Mouse (Mus musculus): ENCODE measurements around the gene Gm5136. TPM values are rescaled to one million over a fixed set of nuclear protein-coding genes. Genes with fewer than 3 reads are reported as not detected.
A peak's percentile ranks its signal among the peaks of the same experiment; 100 is the strongest.

Gene Gm5136
- not detected for total RNA-seq (2022)

DNA sequence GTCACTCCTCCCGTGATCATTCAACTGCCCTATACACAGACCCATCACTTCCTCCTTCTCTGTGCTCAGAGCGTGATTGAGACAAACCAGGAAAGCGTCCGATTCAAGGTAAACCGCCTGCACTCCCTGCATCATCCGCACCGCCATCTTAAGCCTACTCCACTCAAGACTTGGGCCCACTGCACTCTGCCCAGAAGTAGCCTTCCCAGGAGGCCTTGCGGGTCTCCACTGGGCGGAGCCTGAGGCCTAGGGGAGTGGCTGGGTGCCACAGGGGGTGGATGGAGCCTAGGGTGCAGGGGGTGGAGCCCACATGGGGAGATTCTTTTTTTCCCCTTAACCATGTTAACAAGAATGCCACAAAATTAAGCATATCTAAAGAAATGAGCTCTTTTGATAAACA, at the start of gene Gm5136:
Gene Gm5136, minus strand, starts transcription at position 215 of the 400 bp plus-strand sequence.
- DNase-seq (ENCODE audit: low spot score) = no peak

DNA sequence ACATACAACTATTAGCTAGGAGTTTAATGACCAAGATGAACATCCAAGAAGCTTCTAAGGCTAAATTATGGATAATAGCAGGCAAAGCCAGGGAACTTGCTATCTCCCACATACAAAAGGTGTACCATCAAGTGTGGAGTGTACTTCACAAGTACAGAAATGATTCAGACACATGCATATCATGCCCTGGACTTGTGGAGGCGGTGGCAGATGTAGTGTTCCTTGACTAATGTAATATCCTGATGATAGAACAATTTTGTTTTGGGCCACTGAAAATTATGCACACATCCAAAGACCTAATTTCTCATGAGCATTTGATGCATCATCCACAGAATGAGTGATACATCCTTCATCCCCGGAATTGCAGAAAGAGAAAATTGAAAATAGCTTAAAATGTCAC, 43.8 kb upstream of the Gm5136 start:
- no peak for DNase-seq (ENCODE audit: low spot score)

DNA sequence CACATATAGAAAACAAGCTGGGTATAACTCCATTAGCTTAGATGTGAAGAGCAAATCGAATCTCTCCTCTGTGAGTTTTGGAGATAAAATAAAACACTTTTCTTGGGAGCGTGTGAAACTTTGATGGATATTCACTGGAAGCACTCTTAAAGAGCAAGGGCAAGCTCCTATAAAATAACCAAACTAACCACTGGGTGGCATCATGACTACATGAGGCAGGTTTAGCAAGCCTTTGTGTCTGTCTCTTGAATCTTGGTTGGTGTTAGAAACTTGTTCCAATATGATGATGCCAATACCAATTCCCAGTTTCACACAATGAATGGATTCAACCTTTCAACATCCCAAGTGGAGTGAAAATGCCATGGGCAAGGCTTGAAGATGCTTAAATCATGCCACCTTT, 34.0 kb upstream of the Gm5136 start:
- peak; percentile 16 for DNase-seq (ENCODE audit: low spot score)

DNA sequence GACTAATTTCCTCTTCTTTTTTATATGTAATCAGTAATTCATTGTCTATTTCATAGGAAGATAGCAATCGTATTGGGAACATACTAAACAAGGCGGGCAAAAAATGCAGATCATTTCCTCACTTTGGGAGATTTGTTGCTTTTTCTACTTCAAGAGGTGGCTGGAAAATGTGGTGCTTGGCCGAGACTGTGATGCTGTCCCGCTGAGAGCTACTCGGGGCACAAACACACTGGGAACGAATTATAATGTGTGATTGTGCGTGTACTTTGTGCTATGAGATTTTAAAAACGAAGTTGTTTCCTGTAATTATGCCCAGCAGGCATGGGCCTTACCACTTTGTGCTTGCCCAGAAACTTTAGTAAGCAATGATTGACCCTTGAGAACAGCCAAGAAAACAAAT, 29.0 kb upstream of the Gm5136 start:
- no peak for DNase-seq (ENCODE audit: low spot score)

DNA sequence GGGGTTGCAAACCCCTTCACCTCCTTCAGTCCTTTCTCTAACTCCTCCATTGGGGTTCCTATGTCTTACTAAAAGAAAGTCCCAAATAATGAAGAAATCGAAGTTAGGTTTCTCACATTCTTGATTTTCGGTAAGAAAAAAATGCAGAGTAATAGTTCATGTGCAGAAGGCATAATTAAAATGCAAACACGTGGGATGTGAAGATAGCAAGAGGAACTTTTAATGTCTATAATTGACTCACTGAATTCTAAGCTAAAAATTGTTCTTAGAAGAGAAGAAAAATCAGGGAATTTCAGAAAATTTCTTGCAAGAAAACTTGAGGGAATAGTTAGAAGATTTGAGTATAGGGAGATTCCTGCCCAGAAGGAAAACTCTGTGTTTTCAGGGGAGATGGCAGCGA, 26.4 kb upstream of the Gm5136 start:
- DNase-seq (ENCODE audit: low spot score) = no peak

DNA sequence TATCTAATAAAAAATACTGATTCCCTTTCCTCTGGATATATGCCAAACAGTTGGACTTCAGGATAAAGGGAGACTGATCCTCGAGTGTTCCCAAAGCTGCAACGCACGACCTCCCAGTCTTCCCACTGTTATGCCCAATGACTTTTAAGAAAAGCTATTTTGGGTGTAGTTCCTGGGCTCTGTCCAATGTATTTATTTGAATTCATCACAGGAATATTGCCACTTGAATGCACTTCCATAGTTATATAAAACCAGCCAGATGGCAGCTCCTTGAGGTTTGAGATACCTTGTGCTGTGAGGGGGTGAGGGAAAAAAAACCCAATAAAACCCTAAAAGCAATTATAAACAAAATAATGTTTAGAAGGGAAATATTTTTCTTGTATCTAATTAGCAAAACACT, 24.9 kb upstream of the Gm5136 start:
- no peak for DNase-seq (ENCODE audit: low spot score)

DNA sequence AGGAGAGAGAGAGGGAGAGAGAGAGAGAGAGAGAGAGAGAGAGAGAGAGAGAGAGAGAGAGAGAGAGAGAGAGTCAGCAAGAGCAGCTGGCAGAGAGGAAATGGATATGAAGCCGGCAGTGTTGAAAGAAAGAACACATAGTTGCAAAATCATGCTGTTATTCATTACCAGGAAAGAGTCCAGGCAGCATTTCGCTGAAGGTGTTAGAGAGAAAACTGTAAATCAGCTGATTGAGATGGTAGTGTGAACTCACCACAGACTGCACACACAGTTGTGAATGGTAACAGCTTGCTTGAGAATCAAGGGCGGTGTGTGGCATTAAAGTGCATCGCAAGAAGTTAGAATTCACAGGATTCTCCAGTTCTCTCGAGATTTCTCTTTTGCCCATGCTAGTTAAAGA, 10.6 kb upstream of the Gm5136 start:
- no peak for DNase-seq (ENCODE audit: low spot score)

DNA sequence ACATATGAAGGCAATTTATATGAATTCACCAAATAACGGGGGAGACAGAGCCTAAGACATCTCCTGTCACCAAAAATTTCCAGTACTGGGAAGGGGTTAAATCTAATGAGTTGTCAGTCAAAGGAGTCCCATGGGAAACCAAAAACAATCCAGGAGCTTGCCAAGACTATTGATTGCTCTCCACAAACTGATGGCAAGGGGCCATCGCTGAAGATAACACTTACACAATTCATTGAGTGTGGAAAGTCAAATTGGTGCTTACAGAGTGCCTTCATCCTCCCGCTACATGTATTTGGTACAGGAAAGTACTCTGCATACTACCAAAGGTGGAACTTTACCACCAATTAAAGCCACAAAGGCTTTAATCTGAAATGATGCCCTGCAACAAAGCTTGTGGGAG, 5.7 kb upstream of the Gm5136 start:
- DNase-seq (ENCODE audit: low spot score) = no peak

DNA sequence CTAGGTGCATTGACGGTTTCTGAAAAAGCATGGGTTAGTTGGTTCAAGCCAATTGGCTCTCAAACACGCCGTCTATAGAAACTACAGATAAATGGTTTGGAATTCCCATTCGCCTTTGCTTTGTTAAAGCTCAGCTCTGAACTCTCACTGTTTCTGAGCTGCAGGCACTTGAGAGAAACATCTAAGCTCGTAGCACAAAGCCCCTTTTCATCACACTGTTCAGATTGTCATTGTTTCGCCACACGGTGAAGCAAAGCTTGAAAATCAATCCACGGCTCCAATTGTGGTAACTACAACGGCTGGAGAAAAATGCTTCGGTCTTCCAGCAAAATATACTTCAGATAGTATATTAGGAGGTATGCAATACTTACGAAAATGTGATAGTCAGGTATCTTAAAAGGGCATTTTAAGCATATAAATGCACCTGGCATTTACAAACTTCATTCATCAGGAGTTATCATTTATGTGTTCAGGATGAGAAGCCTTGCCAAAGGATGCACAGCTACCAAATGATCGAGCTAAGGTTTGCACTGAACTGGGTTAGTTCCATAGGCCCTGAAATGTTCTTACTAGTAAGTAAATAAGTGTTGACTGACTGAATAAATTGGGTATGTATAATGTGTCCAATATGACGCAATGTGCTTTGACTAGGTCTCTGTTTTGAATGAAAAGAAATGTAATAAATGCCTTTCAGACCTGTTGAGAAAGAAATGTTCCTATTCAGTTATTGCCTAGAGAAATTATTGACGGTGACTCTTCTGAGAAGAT, 1.6 kb upstream of the Gm5136 start:
- no peak for DNase-seq (ENCODE audit: low spot score)

DNA sequence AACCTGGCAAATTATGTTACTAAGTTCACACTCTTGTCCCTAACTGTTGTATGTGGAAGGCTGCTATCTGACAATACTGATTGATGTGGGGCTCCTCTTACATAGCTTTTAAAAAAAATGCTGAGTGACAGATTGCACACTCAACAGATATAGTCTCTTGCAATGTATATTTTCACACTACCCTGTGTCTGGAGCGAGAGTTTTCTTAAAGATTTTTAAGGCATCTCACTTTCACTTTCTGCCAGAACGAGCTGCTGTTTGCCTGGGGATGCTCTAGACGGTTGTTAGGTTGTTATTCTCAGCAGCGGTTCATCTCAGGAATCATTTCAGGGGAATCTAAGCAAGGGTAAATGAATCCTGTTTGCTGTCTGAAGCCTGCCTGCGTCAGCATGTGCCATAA, 2.9 kb downstream of the Gm5136 start:
- DNase-seq (ENCODE audit: low spot score) = no peak

DNA sequence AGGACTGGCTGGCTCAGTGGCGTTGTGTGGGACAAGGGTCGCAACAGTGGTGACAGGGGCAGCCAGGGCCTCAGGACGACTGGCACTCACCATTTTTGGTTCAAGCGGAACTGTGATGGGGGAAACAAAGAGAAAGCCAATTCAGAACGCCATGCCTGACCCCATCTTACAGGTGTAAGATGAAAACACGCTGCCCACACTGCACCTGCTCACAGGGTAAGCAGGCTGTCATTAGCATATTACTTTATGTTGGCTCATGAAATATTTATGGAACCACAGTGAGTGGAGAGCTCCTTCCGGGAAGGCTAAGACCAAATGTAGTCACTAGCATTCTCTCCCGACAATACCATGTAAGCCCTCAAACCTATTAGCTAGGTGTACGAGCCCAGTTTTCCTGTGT, 9.0 kb downstream of the Gm5136 start:
- no peak for DNase-seq (ENCODE audit: low spot score)

DNA sequence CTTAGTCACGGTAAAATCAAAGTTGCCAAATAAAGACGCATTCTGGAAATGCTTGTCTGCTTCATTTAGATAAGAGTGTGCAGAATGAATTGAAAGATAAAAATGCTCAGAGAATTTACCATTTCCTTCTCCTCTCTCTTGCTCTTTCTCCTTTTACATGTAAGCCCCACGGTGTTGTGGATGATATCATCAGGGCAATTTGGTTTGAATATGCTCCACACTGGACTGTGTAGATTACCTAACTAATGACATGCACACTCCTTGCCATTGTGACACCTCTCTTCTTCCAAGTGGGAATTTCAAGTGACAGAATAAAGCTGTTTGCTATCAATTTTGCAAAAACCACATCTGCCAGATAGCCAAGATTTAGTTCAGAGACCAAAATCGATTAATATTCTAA, 13.3 kb downstream of the Gm5136 start:
- DNase-seq (ENCODE audit: low spot score) = no peak

DNA sequence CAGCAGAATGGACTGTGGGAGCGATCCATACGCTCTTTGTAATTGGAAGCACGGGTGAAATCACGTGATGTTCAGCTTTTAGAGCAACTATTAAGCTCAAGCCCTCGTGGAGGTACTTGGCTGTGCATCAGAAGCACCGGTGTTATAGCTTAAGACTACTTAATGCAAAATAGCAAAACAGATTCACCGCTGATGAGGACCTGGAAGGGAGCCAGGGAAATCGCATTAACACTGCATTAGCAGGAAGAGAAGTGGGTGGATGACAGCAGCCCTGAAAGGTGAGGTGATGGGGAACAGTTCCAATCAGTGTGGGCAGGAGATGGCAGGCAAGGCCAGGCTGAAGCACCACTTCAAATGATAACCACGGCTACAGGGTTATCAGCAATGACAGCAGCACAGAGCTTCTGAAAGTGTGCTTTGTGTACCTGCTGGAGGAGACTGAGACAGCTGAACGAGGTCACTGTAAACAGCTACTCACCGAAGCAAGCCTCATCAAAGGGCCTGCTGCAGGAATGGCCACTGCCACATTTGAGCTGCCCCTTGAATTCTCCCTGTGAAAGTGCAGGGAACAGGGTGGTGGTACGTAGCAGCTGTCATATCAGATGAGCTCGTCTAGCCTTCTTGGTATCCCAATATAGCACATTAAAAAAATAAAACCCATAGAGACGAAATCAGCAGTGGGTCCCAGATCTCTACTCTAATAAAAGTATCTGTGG, 20.1 kb downstream of the Gm5136 start:
- DNase-seq (ENCODE audit: low spot score) = no peak

DNA sequence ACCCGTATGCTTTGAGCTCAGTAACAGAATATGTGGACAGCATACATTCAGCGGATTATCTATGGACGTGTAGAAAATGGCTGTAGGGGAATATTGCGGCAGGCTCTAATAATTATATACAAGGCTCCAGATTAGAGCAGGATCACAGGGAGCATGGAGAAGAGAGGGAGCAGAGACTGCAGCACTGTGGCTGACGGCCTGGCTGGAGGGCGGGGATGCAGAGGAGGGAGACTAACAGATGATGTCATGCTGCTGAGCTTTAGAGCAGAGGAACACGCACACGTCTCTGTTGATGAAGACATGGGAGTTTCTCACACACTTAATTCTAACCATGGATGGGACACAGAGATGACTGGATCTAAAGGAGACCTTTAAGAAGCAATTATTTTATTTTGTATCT, 22.9 kb downstream of the Gm5136 start:
- no peak for DNase-seq (ENCODE audit: low spot score)

DNA sequence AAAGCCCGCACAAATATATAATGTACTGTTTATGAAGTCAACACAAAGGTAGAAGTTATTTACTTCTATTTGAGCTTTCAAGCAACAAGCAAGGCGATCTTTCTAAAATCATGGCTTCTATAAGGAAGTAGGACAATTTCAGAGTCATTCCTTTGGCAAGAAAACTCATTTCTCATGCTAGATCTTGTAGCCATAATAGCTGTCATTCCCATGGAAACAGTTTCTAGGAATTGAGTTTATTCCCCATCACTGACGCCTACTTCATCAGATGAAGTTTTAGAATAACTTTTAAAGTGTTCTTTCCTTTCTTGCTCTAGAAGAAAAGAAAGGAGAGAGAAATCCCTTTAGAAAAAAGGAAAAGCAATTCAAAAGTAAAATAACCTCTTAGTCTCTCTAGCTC, 31.0 kb downstream of the Gm5136 start:
- DNase-seq (ENCODE audit: low spot score) = no peak

DNA sequence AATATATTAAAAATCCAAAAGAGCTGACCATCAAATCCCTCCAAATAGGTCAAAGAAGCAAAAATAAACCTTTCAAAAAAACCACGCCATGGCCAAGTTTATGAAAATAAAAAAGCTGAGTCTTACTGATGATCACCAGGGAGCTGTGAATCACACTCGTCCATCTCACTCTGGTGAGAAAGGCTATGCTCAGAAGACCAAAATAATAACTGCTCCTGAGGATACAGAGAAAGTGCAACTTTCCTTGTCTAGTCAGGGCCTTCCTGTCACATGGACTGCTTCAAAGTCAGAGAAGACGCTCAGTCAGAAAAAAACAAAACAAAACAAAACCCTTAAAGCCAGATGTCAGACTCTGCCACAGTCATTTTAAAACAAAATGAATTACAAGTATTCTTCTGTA, 39.7 kb downstream of the Gm5136 start:
- DNase-seq (ENCODE audit: low spot score) = no peak

DNA sequence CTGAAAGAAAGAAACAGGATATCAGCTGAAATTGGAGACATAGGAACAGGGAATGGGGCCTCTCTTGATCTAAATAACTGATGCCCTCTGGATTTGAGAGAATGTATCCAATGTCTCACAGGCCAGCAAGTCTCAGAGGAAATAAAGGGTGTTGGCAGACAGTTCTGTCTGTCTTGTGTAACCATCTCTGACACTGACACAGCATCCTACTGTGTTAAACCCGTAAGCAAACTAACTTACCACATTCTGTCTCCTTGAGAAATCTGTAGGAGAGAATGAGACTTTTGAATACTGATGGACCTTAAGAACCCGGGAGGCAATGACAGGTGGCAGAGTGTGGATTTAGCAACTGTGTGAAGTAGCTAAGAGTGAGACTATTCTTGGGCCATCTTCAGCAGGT, 41.7 kb downstream of the Gm5136 start:
- DNase-seq (ENCODE audit: low spot score) = no peak

DNA sequence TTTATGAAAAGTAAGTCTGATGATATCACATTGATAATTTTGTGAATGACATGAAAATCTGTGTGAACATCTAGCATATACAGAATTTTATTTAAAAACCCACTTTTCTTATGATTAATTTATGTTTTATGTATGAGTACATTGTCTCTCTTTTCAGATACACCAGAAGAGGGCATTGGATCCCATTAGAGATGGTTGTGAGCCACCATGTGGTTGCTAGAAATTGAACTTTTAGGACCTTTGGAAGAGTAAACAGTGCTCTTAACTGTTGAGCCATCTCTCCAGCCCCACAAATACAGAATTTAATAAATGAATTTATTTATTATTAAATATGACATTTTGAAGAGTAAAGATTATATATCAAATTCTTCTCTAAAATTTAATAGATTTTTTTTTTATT, 42.3 kb downstream of the Gm5136 start:
- DNase-seq (ENCODE audit: low spot score) = no peak

DNA sequence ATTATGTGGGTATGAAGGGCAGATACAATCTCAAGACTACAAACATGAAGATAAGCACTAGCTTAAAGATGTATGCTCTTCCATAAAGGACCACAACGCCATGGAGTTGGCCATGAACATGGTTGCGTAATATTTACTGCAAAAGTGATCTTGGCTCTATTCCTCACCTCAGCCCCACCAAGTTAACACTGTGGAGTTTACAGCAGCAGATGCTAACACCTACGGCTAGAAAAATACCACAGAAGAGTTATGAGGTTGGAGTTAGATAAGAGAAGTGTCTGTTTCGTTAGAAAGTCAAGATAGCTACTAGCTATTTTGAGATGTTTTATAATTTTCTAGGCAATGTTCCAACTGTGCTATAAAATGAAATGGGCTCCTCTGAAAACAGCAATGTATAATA, 43.1 kb downstream of the Gm5136 start:
- DNase-seq (ENCODE audit: low spot score) = no peak

DNA sequence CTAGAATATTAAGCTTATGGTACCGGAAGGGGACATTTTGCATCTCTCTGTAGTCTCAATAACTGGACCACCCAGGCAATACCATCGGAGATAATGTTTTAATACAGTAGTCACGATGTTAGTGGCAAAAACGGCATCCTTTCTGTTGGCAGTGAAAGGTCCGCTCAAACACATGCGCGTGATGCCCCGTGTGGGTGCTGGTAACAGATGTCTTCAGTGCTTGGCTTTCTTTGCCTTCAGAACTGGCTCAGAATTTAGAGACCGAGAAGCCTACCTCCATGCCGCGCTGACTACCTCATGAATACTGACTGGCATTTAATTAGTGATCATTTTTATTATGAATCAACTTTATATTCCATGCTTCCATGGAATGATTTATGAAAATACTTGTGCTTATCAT, 44.9 kb downstream of the Gm5136 start:
- no peak for DNase-seq (ENCODE audit: low spot score)

DNA sequence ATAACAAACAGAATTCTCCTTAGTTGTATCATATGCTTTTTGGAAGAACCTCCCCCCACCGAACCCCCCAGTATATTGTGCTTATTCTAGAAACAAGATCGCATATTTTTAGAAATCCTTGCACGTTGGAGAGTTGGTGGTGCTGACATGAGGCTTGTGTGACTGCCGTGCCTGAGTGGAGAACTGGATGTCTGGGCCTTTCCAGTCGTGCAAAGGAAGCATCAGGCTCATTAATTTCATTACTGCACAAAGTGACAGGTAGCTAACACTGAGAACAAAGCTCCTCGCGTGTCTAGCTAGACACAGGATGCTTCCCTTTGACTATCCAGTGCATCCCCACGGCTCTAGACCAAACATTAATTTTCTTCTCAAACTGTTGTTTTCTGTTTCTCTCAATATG, 47.1 kb downstream of the Gm5136 start:
- DNase-seq (ENCODE audit: low spot score) = no peak

DNA sequence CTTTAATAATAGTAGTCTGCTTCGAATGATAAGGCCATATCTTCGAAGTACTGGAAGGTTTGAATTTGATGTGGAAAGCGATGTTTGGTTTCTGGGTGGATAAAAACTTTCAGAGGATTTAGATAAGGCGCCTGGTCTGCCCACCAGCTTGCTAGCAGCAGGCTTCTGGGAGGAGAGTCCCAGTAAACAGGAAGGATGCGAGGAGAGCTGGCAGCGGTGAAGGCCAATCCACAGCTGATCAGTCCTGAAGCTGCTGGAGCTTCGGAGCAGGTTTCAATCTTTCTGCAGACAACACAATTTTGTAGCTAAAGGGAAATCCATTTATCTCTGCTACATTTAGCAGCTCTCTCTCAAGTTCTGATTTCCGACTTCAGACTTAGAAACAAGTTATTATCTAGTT, 47.9 kb downstream of the Gm5136 start:
- no peak for DNase-seq (ENCODE audit: low spot score)

DNA sequence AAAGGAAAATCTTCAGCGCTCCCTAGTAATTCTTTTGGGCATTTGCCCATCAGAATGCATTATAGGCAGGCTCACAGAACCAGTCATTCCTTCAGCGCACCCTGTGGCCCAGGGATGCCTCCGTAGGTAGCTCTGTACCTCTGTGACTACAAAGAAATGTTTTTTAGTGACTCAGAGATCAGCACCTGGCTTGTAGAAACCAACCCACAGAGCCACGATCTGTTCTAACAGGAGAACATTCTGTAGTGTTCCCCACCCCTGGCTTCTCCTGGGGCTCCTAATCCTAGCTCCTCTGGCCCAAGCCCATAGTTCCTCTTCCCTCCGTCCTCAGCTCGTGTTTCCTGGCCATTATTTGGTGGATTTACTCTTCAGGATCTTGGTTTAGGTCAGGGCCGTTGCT, 50.8 kb downstream of the Gm5136 start:
- no peak for DNase-seq (ENCODE audit: low spot score)
